Mouse (Mus musculus) central nervous system, embryonic 11.5 days (tissue): ENCODE data around the gene Defa35. TPM values are rescaled to one million over a fixed set of nuclear protein-coding genes. Genes with fewer than 3 reads are reported as not detected.

Source experiments
- polyA plus RNA-seq: library from polyadenylated mRNA; depleted of rRNA; stranded (reverse); fragments of >200 nt; gene quantifications from 2 replicates; pipeline ENCODE4 v1.2.3, GENCODE M21; 2012; rRNA removed

Defa35 gene
- not detected in 2 replicates for polyA plus RNA-seq

DNA sequence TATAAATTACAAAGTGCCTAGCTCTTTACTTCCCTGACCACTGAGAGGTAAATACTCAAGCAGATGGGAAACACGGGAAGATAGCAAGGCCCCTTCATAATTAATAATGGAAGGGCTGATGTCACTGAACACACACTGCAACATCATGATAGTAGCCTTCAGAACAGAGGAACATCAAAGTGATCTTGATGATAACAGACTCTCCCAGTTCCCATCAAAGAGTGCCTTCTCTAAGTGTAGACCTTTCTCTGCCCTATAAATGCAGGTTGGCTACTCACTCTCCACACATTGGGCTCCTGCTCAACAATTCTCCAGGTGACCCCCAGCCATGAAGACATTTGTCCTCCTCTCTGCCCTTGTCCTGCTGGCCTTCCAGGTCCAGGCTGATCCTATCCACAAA is at the start of gene Defa35:
TSS of gene Defa35 (plus strand) at position 301 of the 400 bp plus-strand sequence.

DNA sequence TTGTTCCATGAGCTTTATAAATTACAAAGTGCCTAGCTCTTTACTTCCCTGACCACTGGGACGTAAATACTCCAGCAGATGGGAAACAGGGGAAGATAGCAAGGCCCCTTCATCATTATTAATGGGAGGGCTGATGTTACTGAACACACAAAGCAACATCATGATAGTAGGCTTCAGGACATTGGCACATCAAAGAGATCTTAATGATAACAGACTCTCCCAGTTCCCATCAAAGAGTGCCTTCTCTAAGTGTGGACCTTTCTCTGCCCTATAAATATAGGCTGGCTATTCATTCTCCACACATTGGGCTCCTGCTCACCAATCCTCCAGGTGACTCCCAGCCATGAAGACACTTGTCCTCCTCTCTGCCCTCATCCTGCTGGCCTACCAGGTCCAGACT is 39.6 kb upstream of the Defa35 start, which contains the start of gene Defa21:
TSS of gene Defa21 (plus strand) at position 301 of the 400 bp plus-strand sequence.

GRCm38 (mm10) chr8:21054747-21055146 is 10.1 kb upstream of the Defa35 start, which contains the start of gene Defa23:
Gene Defa23 (plus strand): TSS chr8:21055047.

GRCm38 (mm10) chr8:21084142-21084541 is 19.3 kb downstream of the Defa35 start, which contains the start of gene Defa25:
Gene Defa25 (plus strand): TSS chr8:21084442.

DNA sequence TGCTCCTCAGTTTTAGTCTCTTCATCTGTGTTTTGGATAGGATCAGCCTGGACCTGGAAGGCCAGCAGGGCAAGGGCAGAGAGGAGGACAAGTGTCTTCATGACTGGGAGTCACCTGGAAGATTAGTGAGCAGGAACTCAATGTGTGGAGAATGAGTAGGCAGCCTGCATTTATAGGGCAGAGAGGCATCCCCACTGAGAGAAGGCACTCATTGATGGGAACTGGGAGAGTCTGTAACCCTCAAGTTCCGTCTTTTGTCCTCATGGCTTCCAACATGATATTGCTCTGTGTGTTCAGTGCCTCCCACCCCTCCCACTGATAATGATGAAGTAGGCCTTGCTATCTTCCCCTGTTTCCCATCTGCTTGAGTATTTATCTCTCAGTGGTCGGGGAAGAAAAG is 31.1 kb downstream of the Defa35 start, which contains the start of gene Gm14851:
TSS of gene Gm14851 (minus strand) at position 101 of the 400 bp plus-strand sequence.

Other genes starting within 250 kb of the Defa35 start
- not detected in 2 replicates for gene Defb33, start 172.4 kb upstream of the Defa35 start, polyA plus RNA-seq
- not detected in 2 replicates for gene Gm15056, start 162.4 kb upstream of the Defa35 start, polyA plus RNA-seq
- gene Gm6040, start 143.0 kb upstream of the Defa35 start, polyA plus RNA-seq = not detected in 2 replicates
- gene AY761185, start 120.3 kb upstream of the Defa35 start, polyA plus RNA-seq = not detected in 2 replicates
- gene Defa21, start 39.5 kb upstream of the Defa35 start, polyA plus RNA-seq = not detected in 2 replicates
- gene Defa23, start 10.0 kb upstream of the Defa35 start, polyA plus RNA-seq = not detected in 2 replicates
- gene Defa25, start 19.4 kb downstream of the Defa35 start, polyA plus RNA-seq = not detected in 2 replicates
- gene Gm14851, start 31.0 kb downstream of the Defa35 start, polyA plus RNA-seq = not detected in 2 replicates
- gene Defa30, start 69.6 kb downstream of the Defa35 start, polyA plus RNA-seq = not detected in 2 replicates
- gene Defa22, start 97.2 kb downstream of the Defa35 start, polyA plus RNA-seq = not detected in 2 replicates
- not detected in 2 replicates for gene Defa31, start 126.6 kb downstream of the Defa35 start, polyA plus RNA-seq
- not detected in 2 replicates for gene Gm15293, start 136.5 kb downstream of the Defa35 start, polyA plus RNA-seq
- gene Gm15292, start 184.7 kb downstream of the Defa35 start, polyA plus RNA-seq = not detected in 2 replicates